Mouse (Mus musculus) myocyte (in vitro differentiated cells): Measurements from ENCODE around the gene Cwc25.

Source experiments
- CEBPB ChIP-seq: IDR thresholded peaks from 2 replicates; pipeline ENCODE4 v1.6.1; 2011; ENCODE audit warnings: mild to moderate bottlenecking, moderate library complexity; ENCODE audit not compliant: poor library complexity, insufficient read depth, severe bottlenecking
- POLR2A ChIP-seq: IDR thresholded peaks from one replicate; pipeline ENCODE4 v1.6.1; 2011; ENCODE audit warnings: low read depth, mild to moderate bottlenecking, control low read depth, moderate library complexity; ENCODE audit not compliant: insufficient read length

GRCm38 (mm10) chr11:97742157-97742556, 24.2 kb downstream of the Cwc25 start:
- TF ChIP-seq POLR2A (no peak), CEBPB (no peak)
